Mouse (Mus musculus): ENCODE measurements at regions not wholly inside any gene's neighbourhood (a gene's known extent, or its start where the extent isn't known, plus 50 kb on each side); places are given as distances from the start of the nearest gene placed in this dataset.
A peak's percentile ranks its signal among the peaks of the same experiment; 100 is the strongest.

- no peak for DNase-seq (ENCODE audit: low read depth, low spot score)
Measured at GRCm38 (mm10) chr2:159145980-159146379, 351.4 kb downstream of the Dhx35 start.

GRCm38 (mm10) chr2:159163985-159164384 lies 369.4 kb downstream of the Dhx35 start:
- peak; percentile 9 for DNase-seq (ENCODE audit: low read depth, low spot score)
- TF ChIP-seq CTCF (IDR thresholded peaks at IDR 0.05 in 2 of 3, conservative IDR thresholded peaks at IDR 0.05 in 1 of 3; ENCODE audit: control insufficient read depth in 1 of 3, insufficient read depth in 1 of 3, low read depth in 2 of 3, low read length in 3 of 3, poor library complexity in 1 of 3, severe bottlenecking in 1 of 3) (peak; percentile 18 to 45 (median 43); a peak in 5 of 6 replicates), POLR2A (IDR thresholded peaks at IDR 0.05; ENCODE audit: control insufficient read depth in 1 of 2, insufficient read depth in 1 of 2, low read depth in 1 of 2, low read length in 2 of 2, poor library complexity in 1 of 2) (no peak)
- H3K79me2 ChIP-seq (ENCODE audit: control insufficient read depth, insufficient read depth, low read length, poor library complexity): no peaks in the 10 kb centered on the region

More at GRCm38 (mm10) chr2:159145980-159146379, 351.4 kb downstream of the Dhx35 start:
- H3K4me3 ChIP-seq (ENCODE audit: control insufficient read depth in 1 of 2, insufficient read depth in 1 of 2, low read depth in 2 of 2, low read length in 2 of 2): no peak overlapping the region
- no peaks in the 10 kb centered on the region for H3K79me2 ChIP-seq (ENCODE audit: control insufficient read depth, insufficient read depth, low read length, poor library complexity)
- H3K27me3 ChIP-seq (ENCODE audit: control insufficient read depth in 1 of 2, insufficient read depth in 2 of 2, low read length in 2 of 2): no peaks in the 10 kb centered on the region
- no peak for TF ChIP-seq MEF2A (IDR thresholded peaks at IDR 0.05; ENCODE audit: extremely low read depth, insufficient replicate concordance, low read depth, low read length, poor library complexity, severe bottlenecking)
- no peak for TF ChIP-seq UBTF (IDR thresholded peaks at IDR 0.05; ENCODE audit: borderline replicate concordance, insufficient read depth, low read depth, low read length)
- TF ChIP-seq USF1 (IDR thresholded peaks at IDR 0.05; ENCODE audit: low read depth, low read length): no peak
- no peak for TF ChIP-seq RAD21 (IDR thresholded peaks at IDR 0.05; ENCODE audit: low read depth, low read length)
- no peak overlapping the region for H3K27ac ChIP-seq (ENCODE audit: control insufficient read depth, low read depth, low read length)
- H3K9ac ChIP-seq (ENCODE audit: control insufficient read depth, low read depth, low read length, poor library complexity, severe bottlenecking): no peak overlapping the region
- H3K4me1 ChIP-seq (ENCODE audit: control insufficient read depth in 1 of 2, insufficient read depth in 2 of 2, low read length in 2 of 2): no peaks in the 10 kb centered on the region
- H3K9me3 ChIP-seq (replicated peaks; ENCODE audit: insufficient read depth, low read length): no peaks in the 10 kb centered on the region
- H3K36me3 ChIP-seq (ENCODE audit: control insufficient read depth in 1 of 2, insufficient read depth in 2 of 2, low read length in 2 of 2): no peaks in the 10 kb centered on the region

GRCm38 (mm10) chr2:159168553-159169064 lies 374.0 kb downstream of the Dhx35 start:
- no peak for DNase-seq (ENCODE audit: low read depth, low spot score)
- H3K9ac ChIP-seq (ENCODE audit: control insufficient read depth, low read depth, low read length, poor library complexity, severe bottlenecking): no peak overlapping the region
- H3K4me3 ChIP-seq (ENCODE audit: control insufficient read depth in 1 of 2, insufficient read depth in 1 of 2, low read depth in 2 of 2, low read length in 2 of 2): no peak overlapping the region
- no peaks in the 10 kb centered on the region for H3K27me3 ChIP-seq (ENCODE audit: control insufficient read depth in 1 of 2, insufficient read depth in 2 of 2, low read length in 2 of 2)
- no peaks in the 10 kb centered on the region for H3K36me3 ChIP-seq (ENCODE audit: control insufficient read depth in 1 of 2, insufficient read depth in 2 of 2, low read length in 2 of 2)
- TF ChIP-seq RCOR1 (IDR thresholded peaks at IDR 0.05; ENCODE audit: low read depth, low read length) (no peak), POLR2AphosphoS5 (IDR thresholded peaks at IDR 0.05; ENCODE audit: borderline replicate concordance, low read depth, low read length) (no peak), TAL1 (IDR thresholded peaks at IDR 0.05; ENCODE audit: low read length) (no peak), CTCF (IDR thresholded peaks at IDR 0.05 in 2 of 3, conservative IDR thresholded peaks at IDR 0.05 in 1 of 3; ENCODE audit: control insufficient read depth in 1 of 3, insufficient read depth in 1 of 3, low read depth in 2 of 3, low read length in 3 of 3, poor library complexity in 1 of 3, severe bottlenecking in 1 of 3) (no peak), ETS1 (IDR thresholded peaks at IDR 0.05; ENCODE audit: low read depth, low read length) (no peak), ZNF384 (IDR thresholded peaks at IDR 0.05; ENCODE audit: low read depth, low read length) (no peak), HCFC1 (IDR thresholded peaks at IDR 0.05; ENCODE audit: low read depth, low read length) (no peak), UBTF (IDR thresholded peaks at IDR 0.05; ENCODE audit: borderline replicate concordance, insufficient read depth, low read depth, low read length) (no peak), TCF12 (IDR thresholded peaks at IDR 0.05; ENCODE audit: low read depth, low read length) (no peak), ZC3H11A (IDR thresholded peaks at IDR 0.05; ENCODE audit: low read depth, low read length) (no peak), ZKSCAN1 (IDR thresholded peaks at IDR 0.05; ENCODE audit: low read depth, low read length) (no peak), POLR2A (IDR thresholded peaks at IDR 0.05; ENCODE audit: control insufficient read depth in 1 of 2, insufficient read depth in 1 of 2, low read depth in 1 of 2, low read length in 2 of 2, poor library complexity in 1 of 2) (no peak), NELFE (IDR thresholded peaks at IDR 0.05; ENCODE audit: low read depth, low read length) (no peak), SIN3A (IDR thresholded peaks at IDR 0.05; ENCODE audit: low read length) (no peak), ZMIZ1 (IDR thresholded peaks at IDR 0.05; ENCODE audit: low read depth, low read length) (no peak)
- H3K4me1 ChIP-seq (ENCODE audit: control insufficient read depth in 1 of 2, insufficient read depth in 2 of 2, low read length in 2 of 2): no peaks in the 10 kb centered on the region
- H3K27ac ChIP-seq (ENCODE audit: control insufficient read depth, low read depth, low read length): no peak overlapping the region
- H3K79me2 ChIP-seq (ENCODE audit: control insufficient read depth, insufficient read depth, low read length, poor library complexity): no peaks in the 10 kb centered on the region
- no peaks in the 10 kb centered on the region for H3K9me3 ChIP-seq (replicated peaks; ENCODE audit: insufficient read depth, low read length)

More at GRCm38 (mm10) chr2:159163985-159164384, 369.4 kb downstream of the Dhx35 start:
- no peak overlapping the region for H3K9ac ChIP-seq (ENCODE audit: control insufficient read depth, low read depth, low read length, poor library complexity, severe bottlenecking)
- no peaks in the 10 kb centered on the region for H3K36me3 ChIP-seq (ENCODE audit: control insufficient read depth in 1 of 2, insufficient read depth in 2 of 2, low read length in 2 of 2)
- no peaks in the 10 kb centered on the region for H3K9me3 ChIP-seq (replicated peaks; ENCODE audit: insufficient read depth, low read length)
- no peaks in the 10 kb centered on the region for H3K4me1 ChIP-seq (ENCODE audit: control insufficient read depth in 1 of 2, insufficient read depth in 2 of 2, low read length in 2 of 2)
- H3K27ac ChIP-seq (ENCODE audit: control insufficient read depth, low read depth, low read length): no peak overlapping the region
- H3K4me3 ChIP-seq (ENCODE audit: control insufficient read depth in 1 of 2, insufficient read depth in 1 of 2, low read depth in 2 of 2, low read length in 2 of 2): no peak overlapping the region
- H3K27me3 ChIP-seq (ENCODE audit: control insufficient read depth in 1 of 2, insufficient read depth in 2 of 2, low read length in 2 of 2): no peaks in the 10 kb centered on the region
